Mouse (Mus musculus) kidney, postnatal 0 days (tissue): ENCODE results near the gene Plcb3. TPM values are rescaled to one million over a fixed set of nuclear protein-coding genes. Genes with fewer than 3 reads are reported as not detected.

Experiments
- ATAC-seq: fragments of 200-750 bp; cut with Nextera tagmentation; replicated peaks from 2 replicates; pipeline ENCODE4 v1.8.0; 2017; ENCODE audit warnings: low read depth, moderate number of reproducible peaks, moderate TSS enrichment, moderate library complexity; ENCODE audit not compliant: low FRiP score
- DNase-seq: peaks from one replicate; pipeline ENCODE4 v3.0.0-alpha.2; 2016; ENCODE audit warnings: low spot score
- H3K27ac ChIP-seq: fragments of 300-500 bp; sonication (generic); 2 replicates; pipeline ENCODE4 v1.5.1; 2014; ENCODE audit warnings: mild to moderate bottlenecking
- H3K27me3 ChIP-seq: fragments of 300-500 bp; sonication (generic); 2 replicates; pipeline ENCODE4 v1.6.1; 2014; ENCODE audit warnings: low read length, mixed read lengths; ENCODE audit not compliant: insufficient read depth
- H3K36me3 ChIP-seq: fragments of 300-500 bp; sonication (generic); 2 replicates; pipeline ENCODE4 v1.6.1; 2014; ENCODE audit warnings: low read length, mixed read lengths; ENCODE audit not compliant: insufficient read depth
- H3K4me1 ChIP-seq: fragments of 300-500 bp; sonication (generic); replicated peaks from 2 replicates; pipeline ENCODE4 v1.6.1; 2014; ENCODE audit warnings: antibody characterized with exemption, low read length, mixed read lengths; ENCODE audit not compliant: insufficient read depth
- H3K4me2 ChIP-seq: fragments of 300-500 bp; sonication (generic); 2 replicates; pipeline ENCODE4 v1.6.1; 2014; ENCODE audit warnings: mild to moderate bottlenecking, low read length, moderate library complexity, mixed read lengths
- H3K4me3 ChIP-seq: fragments of 300-500 bp; sonication (generic); replicated peaks from 2 replicates; pipeline ENCODE4 v1.5.1; 2014; ENCODE audit warnings: low read depth, low read length
- H3K9ac ChIP-seq: fragments of 300-500 bp; sonication (generic); 2 replicates; pipeline ENCODE4 v1.6.1; 2014; ENCODE audit warnings: low read depth, low read length
- H3K9me3 ChIP-seq: fragments of 300-500 bp; sonication (generic); replicated peaks from 2 replicates; pipeline ENCODE4 v1.6.1; 2016; ENCODE audit warnings: low read length, inconsistent platforms, mixed read lengths
- CTCF ChIP-seq: IDR thresholded peaks from 2 replicates; pipeline ENCODE4 v1.5.1; 2016; ENCODE audit warnings: antibody characterized with exemption, low read depth, mild to moderate bottlenecking, moderate library complexity
- WGBS: fragments of 180-500 bp; shearing (Covaris S2); extraction: QIAGEN DNeasy Blood & Tissue Kit; methylation state at CpG from one replicate; pipeline ENCODE4 v1.1.7; 2014; 5-methylcytosine and 5-hydroxymethylcytosine counted together
- polyA plus RNA-seq: library from polyadenylated mRNA; unstranded; fragments of >200 nt; fragmentation: Nextera tagmentation; extraction: Ambion mirVana; gene quantifications from 2 replicates; pipeline ENCODE4 v1.2.1, GENCODE M21; 2015

The Plcb3 gene
- polyA plus RNA-seq, 1 experiment from 2014 or later = 24.6 TPM

DNA sequence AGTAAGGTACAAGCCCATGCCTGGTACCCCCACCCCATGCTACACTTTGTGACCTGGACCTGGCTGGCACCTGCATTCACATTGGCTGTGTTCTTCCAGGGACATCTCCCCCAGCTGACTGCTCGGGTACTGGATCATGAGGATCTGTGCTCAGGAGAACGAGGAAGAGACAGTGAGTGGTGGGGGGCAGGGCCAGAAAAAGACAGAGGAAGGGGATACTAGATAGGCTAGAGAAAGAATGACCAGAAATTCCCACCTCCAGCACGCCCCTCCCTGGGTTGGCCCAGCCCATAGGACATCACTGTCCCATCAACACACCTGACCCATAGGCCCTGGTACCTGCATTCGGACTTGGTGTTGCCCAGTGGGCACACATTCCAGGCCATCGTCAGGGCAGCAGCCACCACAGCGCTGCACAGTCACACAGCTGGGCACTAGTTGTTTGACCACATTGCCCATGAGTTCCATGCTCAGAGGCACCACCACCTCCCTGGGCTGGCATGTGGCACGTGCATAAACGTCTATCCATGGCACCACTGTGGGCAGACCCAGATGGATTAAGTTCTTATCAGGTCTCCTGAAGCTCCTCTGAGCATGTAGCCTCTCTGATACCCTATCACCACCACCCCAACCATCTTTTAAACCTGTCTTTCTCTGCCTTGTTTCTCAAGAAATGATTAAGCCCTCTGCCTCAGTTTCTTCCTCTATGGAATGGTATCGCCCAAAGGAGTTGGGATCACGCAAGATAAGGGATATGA is 9.9 kb upstream of the Plcb3 start:
- Histone ChIP-seq H3K9ac (peak overlapping the region; percentile 86; the same call in 1 of the 2 replicates), H3K36me3 (peaks cover 18% of the 10 kb centered on the region; the same call in 1 of the 2 replicates), H3K4me3 (peak overlapping the region; percentile 82; the same call in 1 of the 2 replicates), H3K4me2 (peak overlapping the region; percentile 87), H3K9me3 (no peaks in the 10 kb centered on the region), H3K4me1 (peaks cover 12% of the 10 kb centered on the region), H3K27ac (no peak overlapping the region), H3K27me3 (no peaks in the 10 kb centered on the region)
- TF ChIP-seq CTCF = no peak
- 81% methylated on average over 10 of the region's 10 CpGs for WGBS
- ATAC-seq (no peak), DNase-seq (no peak)

DNA sequence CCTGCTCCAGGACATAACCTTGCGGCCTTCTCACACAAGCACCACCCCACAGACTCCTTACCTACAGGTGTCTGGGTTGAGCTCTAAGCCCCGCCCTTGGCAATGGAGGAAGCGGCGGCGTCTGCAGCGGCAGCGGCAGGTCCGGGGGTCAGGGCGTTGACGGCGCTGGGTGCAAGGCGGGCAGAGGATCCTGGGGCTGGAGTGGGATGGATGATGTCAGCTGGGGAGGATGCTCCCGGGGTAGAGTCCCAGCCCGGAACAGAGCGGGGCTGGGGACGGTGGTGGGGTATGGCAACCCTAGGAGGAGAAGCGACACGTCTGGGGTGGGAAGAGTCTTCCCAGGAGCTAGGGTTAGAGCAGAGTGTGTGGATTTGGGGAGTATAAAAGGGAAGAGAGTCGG is 9.0 kb upstream of the Plcb3 start:
- no peak overlapping the region for H3K27ac ChIP-seq
- no peak for ATAC-seq

DNA sequence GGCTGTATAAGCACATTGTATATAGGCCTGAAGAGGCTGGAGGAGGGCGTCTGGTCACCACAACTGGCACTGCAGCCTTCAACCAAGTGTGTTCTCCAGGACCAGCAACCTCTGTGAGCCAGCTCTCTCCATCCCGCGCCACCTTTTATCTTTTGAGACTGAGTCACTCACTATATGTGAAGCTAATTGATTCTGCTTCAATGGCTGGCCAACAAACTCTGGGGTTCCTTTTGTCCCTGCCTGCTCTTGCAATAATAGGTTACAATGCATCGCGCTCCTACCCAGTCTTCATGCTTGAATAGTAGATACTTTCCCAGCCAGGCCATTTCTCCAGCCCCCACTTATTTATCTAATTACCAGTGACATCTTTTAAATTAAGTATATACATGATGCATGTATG is 7.4 kb upstream of the Plcb3 start:
- H3K4me1 ChIP-seq = peaks cover 18% of the 10 kb centered on the region
- no peak for DNase-seq
- H3K4me3 ChIP-seq = no peak overlapping the region
- peaks cover 18% of the 10 kb centered on the region; the same call in 1 of the 2 replicates for H3K36me3 ChIP-seq
- no peak overlapping the region for H3K27ac ChIP-seq
- WGBS = 93% methylated on average over 5 of the region's 5 CpGs
- no peaks in the 10 kb centered on the region for H3K27me3 ChIP-seq
- H3K9me3 ChIP-seq = no peaks in the 10 kb centered on the region
- ATAC-seq = no peak
- no peak for TF ChIP-seq CTCF
- no peak overlapping the region for H3K4me2 ChIP-seq
- H3K9ac ChIP-seq = no peak overlapping the region

More for the DNA sequence above, 9.0 kb upstream of the Plcb3 start:
- Histone ChIP-seq H3K36me3 (peaks cover 18% of the 10 kb centered on the region; the same call in 1 of the 2 replicates), H3K9me3 (no peaks in the 10 kb centered on the region), H3K4me2 (no peak overlapping the region), H3K4me1 (peaks cover 12% of the 10 kb centered on the region), H3K4me3 (no peak overlapping the region), H3K9ac (no peak overlapping the region), H3K27me3 (no peaks in the 10 kb centered on the region)
- WGBS = 90% methylated on average over 19 of the region's 19 CpGs
- no peak for TF ChIP-seq CTCF
- no peak for DNase-seq

DNA sequence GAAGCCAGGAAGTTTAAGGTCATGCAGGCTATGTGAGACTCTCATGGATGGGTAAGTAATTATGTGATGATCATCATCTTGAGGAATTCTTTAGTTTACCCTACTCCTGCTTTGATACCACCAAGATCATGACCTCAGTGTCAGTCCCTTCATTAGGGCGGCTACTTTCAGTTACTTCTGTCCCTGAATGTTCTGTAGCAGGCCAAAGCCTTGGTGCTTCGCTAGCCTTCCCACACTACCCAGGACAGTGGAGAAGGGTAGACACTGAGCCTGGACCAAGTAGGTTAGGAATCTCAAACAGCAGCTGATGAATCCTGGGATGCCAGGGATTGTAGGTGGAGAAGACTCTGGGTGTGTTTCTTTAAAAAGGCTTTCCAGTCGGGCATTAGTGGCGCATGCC is 5.2 kb upstream of the Plcb3 start:
- no peak for DNase-seq
- H3K4me3 ChIP-seq = no peak overlapping the region
- H3K4me1 ChIP-seq = peaks cover 20% of the 10 kb centered on the region
- no peak overlapping the region for H3K9ac ChIP-seq
- peaks cover 32% of the 10 kb centered on the region; the same call in 1 of the 2 replicates for H3K36me3 ChIP-seq
- TF ChIP-seq CTCF = no peak
- peak overlapping the region; percentile 67; the same call in 1 of the 2 replicates for H3K4me2 ChIP-seq
- no peak overlapping the region for H3K27ac ChIP-seq
- WGBS = 92% methylated on average over 4 of the region's 4 CpGs
- no peak for ATAC-seq
- no peaks in the 10 kb centered on the region for H3K27me3 ChIP-seq
- H3K9me3 ChIP-seq = no peaks in the 10 kb centered on the region

DNA sequence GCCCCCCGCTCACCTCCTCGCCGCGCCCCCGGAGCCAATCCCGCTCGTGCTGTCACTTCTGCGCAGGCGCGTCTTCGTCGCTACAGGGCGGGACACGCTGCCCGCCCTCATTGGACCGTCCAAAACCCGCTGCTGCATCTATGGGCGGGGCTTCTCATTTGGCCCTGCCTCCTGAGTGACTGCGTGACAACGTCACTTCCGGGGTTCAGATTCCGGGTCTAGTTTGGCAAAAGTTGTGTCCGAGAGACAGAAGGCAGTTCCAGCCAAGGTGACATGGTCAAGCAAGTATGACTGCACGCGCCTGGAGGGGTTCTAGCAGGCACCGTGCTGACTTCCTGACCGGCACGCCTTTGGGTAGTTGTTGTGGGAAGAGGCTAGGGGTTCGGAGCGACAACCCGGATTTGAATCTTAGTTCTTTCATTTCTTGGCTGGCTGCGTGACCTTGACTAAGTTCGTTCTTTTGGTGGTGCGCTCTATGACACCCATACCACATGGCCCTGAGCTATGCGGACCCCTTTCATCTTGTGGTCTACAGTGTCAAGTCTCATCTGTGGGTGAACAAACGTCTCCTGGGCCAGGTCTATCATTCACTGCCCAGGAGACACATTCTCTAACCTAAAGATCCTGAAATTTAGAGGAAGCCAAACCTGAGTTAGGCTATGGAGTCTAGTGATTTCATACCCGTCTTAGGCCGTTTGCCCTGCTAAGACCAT is 4.3 kb upstream of the Plcb3 start, which contains the start of gene Fkbp2:
TSS of gene Fkbp2 (minus strand) at position 121 of the 713 bp plus-strand sequence.
- DNase-seq (peak; percentile 99), ATAC-seq (peak; percentile 88)
- Histone ChIP-seq H3K27ac (peak within 1 kb of the TSS; percentile 83), H3K9ac (peak within 1 kb of the TSS; percentile 63), H3K27me3 (no peaks in the 10 kb centered on the region), H3K36me3 (peaks cover 32% of the 10 kb centered on the region; the same call in 1 of the 2 replicates), H3K9me3 (no peaks in the 10 kb centered on the region), H3K4me1 (peaks cover 22% of the 10 kb centered on the region), H3K4me3 (peak within 1 kb of the TSS; percentile 46), H3K4me2 (peak within 1 kb of the TSS; percentile 70)
- no peak for TF ChIP-seq CTCF
- under 1% methylated on average over 38 of the region's 38 CpGs for WGBS
